Mouse (Mus musculus) kidney, adult 2 months (tissue): Measurements from ENCODE around the gene Itgav. TPM values are rescaled to one million over a fixed set of nuclear protein-coding genes. Genes with fewer than 3 reads are reported as not detected.

Experiments used
- DNase-seq: peaks from one replicate; pipeline ENCODE4 v3.0.0; 2021
- H3K27ac ChIP-seq: fragments of 200-500 bp; 2 replicates; pipeline ENCODE4 v1.5.1; 2012; ENCODE audit warnings: low read depth, low read length, control low read depth, inconsistent platforms; ENCODE audit not compliant: insufficient read depth
- H3K27me3 ChIP-seq: fragments of 200-500 bp; replicated peaks from 2 replicates; pipeline ENCODE4 v1.6.1; 2012; ENCODE audit warnings: mild to moderate bottlenecking, moderate library complexity, low read length, inconsistent platforms; ENCODE audit not compliant: control insufficient read depth, insufficient read depth
- H3K36me3 ChIP-seq: fragments of 200-500 bp; 2 replicates; pipeline ENCODE4 v1.6.1; 2012; ENCODE audit warnings: mild to moderate bottlenecking, moderate library complexity, low read length, inconsistent platforms; ENCODE audit not compliant: control insufficient read depth, insufficient read depth
- H3K4me1 ChIP-seq: fragments of 200-500 bp; 2 replicates; pipeline ENCODE4 v1.6.1; 2011; ENCODE audit warnings: low read length; ENCODE audit not compliant: control insufficient read depth, insufficient read depth
- H3K4me3 ChIP-seq: fragments of 200-500 bp; 2 replicates; pipeline ENCODE4 v1.5.1; 2011; ENCODE audit warnings: mild to moderate bottlenecking, low read depth, low read length, control low read depth; ENCODE audit not compliant: insufficient read depth
- CTCF ChIP-seq: fragments of 200-500 bp; conservative IDR thresholded peaks from 2 replicates; pipeline ENCODE4 v1.5.1; 2011; ENCODE audit warnings: low read depth, mild to moderate bottlenecking, control low read depth, low read length, moderate library complexity, mixed read lengths; ENCODE audit not compliant: insufficient read depth, insufficient read length
- POLR2A ChIP-seq: fragments of 200-500 bp; IDR thresholded peaks from one replicate; pipeline ENCODE4 v1.6.1; 2011; ENCODE audit warnings: low read depth, low read length, control low read depth
- WGBS: fragments of 180-500 bp; shearing (Covaris S2); methylation state at CpG from one replicate; pipeline ENCODE4 v1.1.7; 2018; 5-methylcytosine and 5-hydroxymethylcytosine counted together
- polyA plus RNA-seq: library from polyadenylated mRNA; depleted of rRNA; stranded (reverse); fragments of >200 nt; gene quantifications from 2 replicates; pipeline ENCODE4 v1.2.3, GENCODE M21; 2012

Gene Itgav
- polyA plus RNA-seq, 1 experiment: 75.9 TPM

GRCm38 (mm10) chr2:83762106-83762855, 38.1 kb downstream of the Itgav start:
- peaks cover under 1% of the 10 kb centered on the region; the same call in 1 of the 2 replicates for H3K36me3 ChIP-seq
- DNase-seq: no peak
- H3K4me3 ChIP-seq: no peak overlapping the region
- WGBS: 85% methylated on average over 7 of the region's 7 CpGs
- H3K27ac ChIP-seq: no peak overlapping the region
- H3K4me1 ChIP-seq: peaks cover 13% of the 10 kb centered on the region; the same call in 1 of the 2 replicates
- no peak for TF ChIP-seq CTCF
- no peak for TF ChIP-seq POLR2A
- no peaks in the 10 kb centered on the region for H3K27me3 ChIP-seq

- TF ChIP-seq POLR2A (no peak), CTCF (no peak)
- Histone ChIP-seq H3K4me3 (no peak overlapping the region), H3K27ac (no peak overlapping the region; the same call in 1 of the 2 replicates), H3K27me3 (no peaks in the 10 kb centered on the region), H3K4me1 (no peaks in the 10 kb centered on the region; the same call in 1 of the 2 replicates), H3K36me3 (peaks cover 4% of the 10 kb centered on the region)
- 32% methylated on average over 6 of the region's 6 CpGs for WGBS
- DNase-seq: peak; percentile 86
These were observed 41.9 kb downstream of the Itgav start for GRCm38 (mm10) chr2:83766058-83766457.

- 50% methylated on average over 1 of the region's 1 CpGs for WGBS
- no peak for TF ChIP-seq POLR2A
- TF ChIP-seq CTCF: no peak
These were observed 42.7 kb downstream of the Itgav start for GRCm38 (mm10) chr2:83766878-83767277.

GRCm38 (mm10) chr2:83768311-83769047, 44.3 kb downstream of the Itgav start:
- no peak overlapping the region for H3K4me3 ChIP-seq
- H3K27me3 ChIP-seq: no peaks in the 10 kb centered on the region
- H3K27ac ChIP-seq: no peak overlapping the region
- WGBS: 94% methylated on average over 4 of the region's 4 CpGs
- H3K4me1 ChIP-seq: no peaks in the 10 kb centered on the region; the same call in 1 of the 2 replicates
- DNase-seq: no peak
- TF ChIP-seq CTCF (no peak), POLR2A (no peak)
- H3K36me3 ChIP-seq: peaks cover 13% of the 10 kb centered on the region

More at GRCm38 (mm10) chr2:83766878-83767277, 42.7 kb downstream of the Itgav start:
- no peaks in the 10 kb centered on the region; the same call in 1 of the 2 replicates for H3K4me1 ChIP-seq
- no peak overlapping the region for H3K4me3 ChIP-seq
- peaks cover 7% of the 10 kb centered on the region for H3K36me3 ChIP-seq
- H3K27me3 ChIP-seq: no peaks in the 10 kb centered on the region
- no peak overlapping the region for H3K27ac ChIP-seq
- no peak for DNase-seq

- Histone ChIP-seq H3K27me3 (no peaks in the 10 kb centered on the region), H3K36me3 (peaks cover 15% of the 10 kb centered on the region), H3K4me1 (no peaks in the 10 kb centered on the region), H3K27ac (no peak overlapping the region), H3K4me3 (no peak overlapping the region)
- no peak for TF ChIP-seq POLR2A
- peak; percentile 88 for TF ChIP-seq CTCF
- peak; percentile 81 for DNase-seq
- 56% methylated on average over 7 of the region's 7 CpGs for WGBS
These were observed 47.1 kb downstream of the Itgav start for GRCm38 (mm10) chr2:83771155-83771812.

GRCm38 (mm10) chr2:83791330-83792073, 67.3 kb downstream of the Itgav start:
- Histone ChIP-seq H3K4me3 (no peak overlapping the region), H3K27ac (no peak overlapping the region), H3K27me3 (no peaks in the 10 kb centered on the region), H3K36me3 (peaks cover 12% of the 10 kb centered on the region), H3K4me1 (no peaks in the 10 kb centered on the region)
- TF ChIP-seq CTCF: no peak
- TF ChIP-seq POLR2A: no peak
- WGBS: 84% methylated on average over 20 of the region's 20 CpGs
- DNase-seq: no peak
